Mouse (Mus musculus) ES-Bruce4 (cell line): ENCODE measurements around the gene Filip1l. TPM values are rescaled to one million over a fixed set of nuclear protein-coding genes. Genes with fewer than 3 reads are reported as not detected.

ENCODE experiments used
- H3K27ac ChIP-seq: 2 replicates; pipeline ENCODE4 v1.5.1; 2012; ENCODE audit warnings: low read length, inconsistent platforms; ENCODE audit not compliant: insufficient read depth
- H3K27me3 ChIP-seq: 2 replicates; pipeline ENCODE4 v1.6.1; 2012; ENCODE audit warnings: mild to moderate bottlenecking, low read length, inconsistent platforms; ENCODE audit not compliant: control insufficient read depth, poor library complexity, insufficient read depth, severe bottlenecking
- H3K36me3 ChIP-seq: 2 replicates; pipeline ENCODE4 v1.6.1; 2012; ENCODE audit warnings: inconsistent platforms, mild to moderate bottlenecking, low read length, moderate library complexity; ENCODE audit not compliant: control insufficient read depth, poor library complexity, insufficient read depth, severe bottlenecking
- H3K4me1 ChIP-seq: one replicate; pipeline ENCODE4 v1.8.1; 2011; ENCODE audit warnings: low read length; ENCODE audit not compliant: control insufficient read depth, insufficient read depth
- H3K4me3 ChIP-seq: 2 replicates; pipeline ENCODE4 v1.5.1; 2011; ENCODE audit warnings: low read depth, mild to moderate bottlenecking, low read length
- H3K9ac ChIP-seq: 2 replicates; pipeline ENCODE4 v1.6.1; 2012; ENCODE audit warnings: low read depth, mild to moderate bottlenecking, inconsistent platforms; ENCODE audit not compliant: poor library complexity, severe bottlenecking
- H3K9me3 ChIP-seq: replicated peaks from 2 replicates; pipeline ENCODE4 v1.6.1; 2012; ENCODE audit warnings: mild to moderate bottlenecking, low read length, inconsistent platforms; ENCODE audit not compliant: control insufficient read depth, poor library complexity, insufficient read depth, severe bottlenecking
- CTCF ChIP-seq: IDR thresholded peaks from one replicate; pipeline ENCODE4 v1.8.1; 2011; ENCODE audit warnings: low read depth, low read length
- EP300 ChIP-seq: IDR thresholded peaks from 2 replicates; pipeline ENCODE4 v1.6.1; 2011; ENCODE audit warnings: low read depth, low read length; ENCODE audit not compliant: insufficient read depth
- POLR2A ChIP-seq: IDR thresholded peaks from one replicate; pipeline ENCODE4 v1.8.1; 2011; ENCODE audit warnings: low read length; ENCODE audit not compliant: insufficient read depth
- polyA plus RNA-seq: library from polyadenylated mRNA; stranded (reverse); fragments of >200 nt; gene quantifications from 2 replicates; pipeline ENCODE4 v1.2.4, GENCODE M21; 2011; ENCODE audit warnings: low read depth; ENCODE audit not compliant: missing spikeins, insufficient read depth, insufficient read length

Filip1l gene
- polyA plus RNA-seq, 1 experiment, result 2.0 TPM

DNA sequence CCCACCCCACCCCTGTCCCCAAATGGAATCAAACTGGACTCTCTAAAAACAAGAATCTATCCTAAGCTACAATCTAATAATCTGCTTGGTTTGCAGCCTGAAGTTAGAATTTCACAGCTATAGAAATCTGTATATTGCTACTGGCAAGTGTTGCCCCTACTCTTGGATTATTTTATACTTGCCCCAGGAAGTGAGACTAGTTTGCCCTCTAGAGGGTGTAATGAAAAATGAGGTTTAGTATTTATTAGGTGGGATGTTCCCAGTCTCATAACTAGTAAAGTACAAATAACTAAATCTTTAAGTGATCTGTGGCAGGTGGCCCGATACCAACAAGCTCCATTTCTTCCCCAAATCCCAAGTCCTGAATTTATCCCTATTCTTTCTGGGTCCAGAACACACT, 224.6 kb downstream of the Filip1l start:
- H3K36me3 ChIP-seq, result no peaks in the 10 kb centered on the region
- no peak for TF ChIP-seq EP300
- TF ChIP-seq POLR2A, result no peak
- TF ChIP-seq CTCF, result no peak
- H3K9me3 ChIP-seq, result no peaks in the 10 kb centered on the region
- H3K27ac ChIP-seq, result no peak overlapping the region
- no peak overlapping the region for H3K9ac ChIP-seq
- peaks cover 7% of the 10 kb centered on the region for H3K4me1 ChIP-seq
- H3K4me3 ChIP-seq, result no peak overlapping the region
- H3K27me3 ChIP-seq, result no peaks in the 10 kb centered on the region

DNA sequence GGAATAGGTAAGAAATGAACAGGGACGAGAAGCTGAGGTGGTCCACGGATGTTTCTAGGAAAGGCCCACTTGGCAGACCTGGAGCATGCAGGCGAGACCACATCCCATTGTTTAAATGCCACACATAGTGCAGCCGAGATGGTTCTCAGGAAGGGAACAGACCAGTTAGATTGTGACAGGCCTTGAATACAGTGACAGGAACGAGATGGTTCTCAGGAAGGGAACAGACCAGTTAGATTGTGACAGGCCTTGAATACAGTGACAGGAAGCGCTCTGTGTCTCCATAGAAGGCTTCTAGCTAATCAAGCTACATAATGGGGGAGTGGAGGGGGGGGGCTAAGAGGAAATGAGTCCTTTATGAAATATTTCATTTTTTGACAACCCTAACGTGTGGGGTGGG, 227.1 kb downstream of the Filip1l start:
- Histone ChIP-seq H3K4me3 (no peak overlapping the region), H3K9me3 (no peaks in the 10 kb centered on the region), H3K27ac (no peak overlapping the region), H3K27me3 (no peaks in the 10 kb centered on the region), H3K4me1 (peaks cover 7% of the 10 kb centered on the region), H3K9ac (no peak overlapping the region), H3K36me3 (no peaks in the 10 kb centered on the region)
- no peak for TF ChIP-seq CTCF
- no peak for TF ChIP-seq EP300
- no peak for TF ChIP-seq POLR2A

DNA sequence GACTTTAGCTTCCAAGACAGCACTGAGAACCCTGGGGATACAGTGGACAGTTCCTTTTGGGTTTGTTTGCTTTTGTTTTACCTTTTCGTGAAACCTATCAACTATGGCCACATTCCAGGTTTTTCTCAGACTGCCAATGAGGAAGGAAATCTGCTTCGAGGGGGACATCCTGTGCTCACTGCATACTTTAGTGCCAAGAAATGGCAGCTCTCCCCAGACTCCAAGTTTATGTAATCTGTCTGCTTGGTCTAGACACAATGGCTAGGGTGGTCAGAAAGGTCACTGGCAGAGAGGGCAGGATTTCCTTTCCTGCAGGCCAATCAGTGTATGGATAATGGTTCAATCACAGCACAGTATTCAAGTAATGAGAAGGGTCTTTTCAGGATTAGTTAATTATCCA, 229.1 kb downstream of the Filip1l start:
- H3K27ac ChIP-seq, result no peak overlapping the region

DNA sequence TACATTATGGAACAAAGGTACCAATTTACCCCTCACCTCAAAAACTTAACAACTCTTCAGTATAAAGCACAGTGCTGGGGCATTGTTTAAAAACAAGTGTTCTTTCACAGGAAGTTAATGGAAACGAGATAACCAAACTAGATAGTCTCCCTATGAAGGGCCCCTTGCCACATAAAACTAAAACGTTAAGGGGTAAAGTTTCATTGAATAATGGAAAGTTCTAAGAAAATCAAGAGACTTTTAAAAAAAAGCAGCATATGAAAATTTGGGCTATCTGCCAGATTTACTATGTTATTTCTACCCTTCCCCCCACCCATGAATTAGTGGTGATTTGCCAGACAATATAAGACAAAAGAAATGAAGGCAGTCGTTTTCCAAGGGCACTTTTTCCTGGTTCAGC, 232.3 kb downstream of the Filip1l start:
- Histone ChIP-seq H3K27ac (no peak overlapping the region), H3K9me3 (no peaks in the 10 kb centered on the region), H3K27me3 (no peaks in the 10 kb centered on the region), H3K9ac (no peak overlapping the region), H3K4me3 (no peak overlapping the region), H3K36me3 (no peaks in the 10 kb centered on the region), H3K4me1 (no peaks in the 10 kb centered on the region)
- TF ChIP-seq POLR2A, result no peak
- no peak for TF ChIP-seq EP300
- no peak for TF ChIP-seq CTCF

More for the DNA sequence above, 229.1 kb downstream of the Filip1l start:
- Histone ChIP-seq H3K4me3 (no peak overlapping the region), H3K36me3 (no peaks in the 10 kb centered on the region), H3K4me1 (no peaks in the 10 kb centered on the region), H3K9ac (no peak overlapping the region), H3K9me3 (no peaks in the 10 kb centered on the region), H3K27me3 (no peaks in the 10 kb centered on the region)
- TF ChIP-seq POLR2A, result no peak
- no peak for TF ChIP-seq CTCF
- no peak for TF ChIP-seq EP300

DNA sequence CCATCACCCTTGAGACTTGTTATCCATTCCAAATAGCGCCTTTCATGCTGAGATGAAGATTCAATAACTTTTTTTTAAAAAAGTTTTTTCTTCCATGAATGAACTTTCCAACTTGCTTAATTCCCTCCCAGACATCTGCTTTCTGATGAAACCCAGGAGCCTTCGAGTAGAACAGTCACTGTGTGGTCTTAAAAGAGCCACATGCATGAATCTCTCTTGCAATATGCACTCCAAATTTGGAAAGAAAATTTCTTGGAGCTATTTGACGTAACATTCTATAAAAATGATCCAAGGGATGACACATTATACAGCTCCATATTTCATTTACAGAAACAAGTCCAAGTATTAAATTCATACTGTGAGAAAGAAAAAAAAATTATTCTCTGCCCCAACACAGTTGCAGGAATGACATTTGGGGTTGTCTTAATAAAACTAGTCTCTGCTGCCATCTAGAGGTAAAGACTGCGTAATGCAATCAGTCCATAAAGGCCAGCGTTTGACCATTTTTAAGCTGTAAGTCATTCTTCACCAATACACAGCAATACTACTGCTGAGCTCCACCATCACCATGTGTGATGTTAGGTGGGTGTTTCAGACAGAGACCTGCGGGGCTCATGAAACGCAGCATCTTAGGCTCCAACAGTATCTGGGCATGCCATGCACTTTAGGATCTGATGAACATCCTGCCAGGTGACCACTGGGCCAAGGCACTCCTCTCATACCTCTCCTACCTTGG, 240.7 kb downstream of the Filip1l start:
- Histone ChIP-seq H3K27ac (peak overlapping the region; percentile 33), H3K27me3 (no peaks in the 10 kb centered on the region), H3K9ac (peak overlapping the region; percentile 23; the same call in 1 of the 2 replicates), H3K36me3 (no peaks in the 10 kb centered on the region), H3K9me3 (no peaks in the 10 kb centered on the region), H3K4me3 (no peak overlapping the region), H3K4me1 (no peaks in the 10 kb centered on the region)
- no peak for TF ChIP-seq EP300
- TF ChIP-seq POLR2A, result no peak
- TF ChIP-seq CTCF, result no peak

DNA sequence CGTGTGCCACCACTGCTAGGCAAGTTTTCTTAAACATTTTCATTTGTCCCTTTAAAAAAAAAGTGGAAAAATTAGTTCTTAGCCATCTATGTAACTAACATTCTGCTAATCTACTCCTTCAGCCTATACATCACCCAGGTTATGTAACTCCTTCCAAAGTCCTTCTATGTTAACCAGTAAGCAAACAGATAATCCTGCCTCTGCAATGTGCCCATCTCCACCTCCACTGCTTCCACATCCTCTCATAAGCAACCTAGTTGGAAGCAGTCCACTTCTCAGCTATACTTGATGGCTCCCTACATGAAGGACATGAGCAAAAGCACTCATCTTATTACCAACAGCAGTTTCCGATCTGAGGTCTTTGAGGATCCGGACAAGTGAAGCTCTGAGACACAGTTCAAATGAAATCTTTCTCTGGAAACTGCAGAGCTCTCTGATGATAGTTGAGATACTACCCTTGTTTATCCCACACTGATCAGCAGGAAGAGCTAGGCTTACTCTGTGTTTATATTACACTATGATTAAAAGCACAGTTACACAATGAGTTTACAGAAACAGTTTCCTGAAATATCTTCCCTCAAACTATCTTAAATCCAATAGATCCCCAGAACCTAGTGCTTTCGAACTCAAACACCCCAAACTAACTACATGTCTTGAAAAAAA, 244.5 kb downstream of the Filip1l start:
- Histone ChIP-seq H3K9ac (no peak overlapping the region), H3K4me1 (no peaks in the 10 kb centered on the region), H3K36me3 (no peaks in the 10 kb centered on the region), H3K27ac (no peak overlapping the region), H3K4me3 (no peak overlapping the region), H3K9me3 (no peaks in the 10 kb centered on the region), H3K27me3 (no peaks in the 10 kb centered on the region)
- TF ChIP-seq EP300 (no peak), POLR2A (no peak), CTCF (no peak)
